In genomic region chr7:16851636-16852035, GRCm38 (mm10) we compare ENCODE assay signal across 18 mouse cellular contexts. TPM values are rescaled to one million over a fixed set of nuclear protein-coding genes. Genes with fewer than 3 reads are reported as not detected.
"Had no signal": no experiment of that assay in that cellular context is flagged by ENCODE, and none has a peak within 500 bp of the region (broad histone marks: within the 10 kb centered on the region; RNA-seq: fewer than 3 reads in every experiment).

No protein-coding gene starts in this region.

- H3K27ac ChIP-seq: kidney, postnatal 0 days; left cerebral cortex, adult 2 months; liver, embryonic 14.5 days had no signal

- ATAC-seq: intestine, postnatal 0 days; midbrain, embryonic 16.5 days had no signal

- H3K4me2 ChIP-seq: midbrain, embryonic 11.5 days had no signal

- H3K9ac ChIP-seq: liver, embryonic 14.5 days had no signal

- DNase-seq: kidney, adult 2 months; kidney, postnatal 36 days; layer of hippocampus, postnatal 36 days; lung, adult 2 months; lung, postnatal 14 days; lung, postnatal 4 days; thymus, adult 18-20 months; thymus, postnatal 36 days had no signal

- H3K4me3 ChIP-seq: left cerebral cortex, adult 2 months; myocyte had no signal

RNA-seq across cellular contexts. Expression of gene Dact3, which starts 23.5 kb away (rescaled TPM):
- total RNA-seq: monocyte, adult 5-6 weeks had no signal

RNA-seq across cellular contexts. Expression of gene Gng8, which starts 40.0 kb away (rescaled TPM):
- total RNA-seq: megakaryocyte progenitor cell, adult 5-6 weeks; megakaryocyte-erythroid progenitor cell, adult 5-6 weeks; monocyte, adult 5-6 weeks had no signal
